Mouse (Mus musculus) CH12.LX (cell line): ENCODE results near the gene Grb2.
A peak's percentile ranks its signal among the peaks of the same experiment; 100 is the strongest.

Source experiments
- EP300 ChIP-seq: IDR thresholded peaks from 2 replicates; pipeline ENCODE4 v1.6.1; 2011; ENCODE audit warnings: low read length, improper control_type of control experiment
- MAZ ChIP-seq: IDR thresholded peaks from 2 replicates; pipeline ENCODE4 v1.6.1; 2012; ENCODE audit warnings: low read depth, mild to moderate bottlenecking, inconsistent platforms, low read length, improper control_type of control experiment, moderate library complexity
- POLR2A ChIP-seq: IDR thresholded peaks from 2 replicates; pipeline ENCODE4 v1.6.1; 2011; ENCODE audit warnings: low read depth, mild to moderate bottlenecking, improper control_type of control experiment, low read length
- POLR2AphosphoS2 ChIP-seq: IDR thresholded peaks from 2 replicates; pipeline ENCODE4 v1.6.1; 2011; ENCODE audit warnings: low read depth, low read length, improper control_type of control experiment

- TF ChIP-seq POLR2A (peak; percentile 66; the same call in 1 of the 2 replicates), EP300 (peak; percentile 50), POLR2AphosphoS2 (no peak; the same call in 1 of the 2 replicates), MAZ (no peak)
These were observed 65.1 kb downstream of the Grb2 start for GRCm38 (mm10) chr11:115643265-115643664.
